Mouse (Mus musculus) hindbrain, embryonic 11.5 days (tissue): ENCODE results near the gene Shld1. TPM values are rescaled to one million over a fixed set of nuclear protein-coding genes. Genes with fewer than 3 reads are reported as not detected.
A peak's percentile ranks its signal among the peaks of the same experiment; 100 is the strongest.

Source experiments
- ATAC-seq: fragments of 200-750 bp; cut with Nextera tagmentation; 2 replicates; pipeline ENCODE4 v1.8.0; 2017; ENCODE audit warnings: mild to moderate bottlenecking, moderate TSS enrichment, moderate library complexity; ENCODE audit not compliant: low FRiP score
- DNase-seq: peaks from one replicate; pipeline ENCODE4 v3.0.0-alpha.2; 2015; ENCODE audit warnings: low spot score
- H3K27ac ChIP-seq: fragments of 300-500 bp; sonication (generic); 2 replicates; pipeline ENCODE4 v1.5.1; 2014; ENCODE audit warnings: mild to moderate bottlenecking, low read depth, low read length
- H3K27me3 ChIP-seq: fragments of 300-500 bp; sonication (generic); 2 replicates; pipeline ENCODE4 v1.6.1; 2014; ENCODE audit warnings: mild to moderate bottlenecking, low read length, moderate library complexity, mixed read lengths; ENCODE audit not compliant: control insufficient read depth, insufficient read depth
- H3K36me3 ChIP-seq: fragments of 300-500 bp; sonication (generic); 2 replicates; pipeline ENCODE4 v1.6.1; 2014; ENCODE audit warnings: mild to moderate bottlenecking, low read length, moderate library complexity, mixed read lengths; ENCODE audit not compliant: control insufficient read depth, insufficient read depth
- H3K4me1 ChIP-seq: fragments of 300-500 bp; sonication (generic); replicated peaks from 2 replicates; pipeline ENCODE4 v1.6.1; 2014; ENCODE audit warnings: low read length, mixed read lengths; ENCODE audit not compliant: control insufficient read depth, insufficient read depth
- H3K4me2 ChIP-seq: fragments of 300-500 bp; sonication (generic); replicated peaks from 2 replicates; pipeline ENCODE4 v1.6.1; 2014; ENCODE audit warnings: mild to moderate bottlenecking, low read depth, low read length
- H3K4me3 ChIP-seq: fragments of 300-500 bp; sonication (generic); 2 replicates; pipeline ENCODE4 v1.5.1; 2014; ENCODE audit warnings: low read depth, low read length
- H3K9ac ChIP-seq: fragments of 300-500 bp; sonication (generic); 2 replicates; pipeline ENCODE4 v1.6.1; 2014; ENCODE audit warnings: low read depth, low read length
- H3K9me3 ChIP-seq: fragments of 300-500 bp; sonication (generic); 2 replicates; pipeline ENCODE4 v1.6.1; 2016; ENCODE audit warnings: low read length; ENCODE audit not compliant: control insufficient read depth
- WGBS: fragments of 180-500 bp; shearing (Covaris S2); extraction: QIAGEN DNeasy Blood & Tissue Kit; methylation state at CpG from one replicate; pipeline ENCODE4 v1.1.7; 2014; 5-methylcytosine and 5-hydroxymethylcytosine counted together
- polyA plus RNA-seq: library from polyadenylated mRNA; unstranded; fragments of >200 nt; fragmentation: Nextera tagmentation; extraction: Ambion mirVana; gene quantifications from 2 replicates; pipeline ENCODE4 v1.2.1, GENCODE M21; 2014

Gene Shld1
- polyA plus RNA-seq, 1 experiment from 2014 or later = 20.0 TPM

DNA sequence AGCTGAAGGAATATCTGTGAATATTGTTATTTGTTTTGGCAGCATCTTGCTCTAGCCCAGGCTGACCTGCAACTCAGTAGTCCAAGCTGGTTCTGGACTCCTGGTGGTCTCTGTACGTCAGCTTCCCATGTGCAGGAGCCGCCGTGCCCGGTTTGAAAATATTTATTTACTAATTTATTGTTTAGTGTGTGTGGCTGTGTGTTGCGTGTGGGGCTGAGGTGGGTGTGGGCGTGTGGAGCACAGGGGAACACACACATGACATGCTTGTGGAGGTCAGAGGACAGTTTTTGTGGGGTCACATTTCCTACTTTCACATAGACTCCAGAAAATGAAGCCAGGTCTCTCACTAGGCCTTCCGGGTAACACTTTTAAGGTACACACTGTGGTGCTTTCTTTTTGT is 37.8 kb downstream of the Shld1 start:
- H3K9ac ChIP-seq = no peak overlapping the region
- DNase-seq (no peak), ATAC-seq (peak; percentile 46; the same call in 1 of the 2 replicates)
- H3K36me3 ChIP-seq = no peaks in the 10 kb centered on the region
- peak overlapping the region; percentile 64; the same call in 1 of the 2 replicates for H3K27ac ChIP-seq
- no peaks in the 10 kb centered on the region for H3K4me1 ChIP-seq
- H3K9me3 ChIP-seq = no peaks in the 10 kb centered on the region
- H3K27me3 ChIP-seq = no peaks in the 10 kb centered on the region
- WGBS = 90% methylated on average over 7 of the region's 7 CpGs
- no peak overlapping the region for H3K4me2 ChIP-seq
- H3K4me3 ChIP-seq = no peak overlapping the region

DNA sequence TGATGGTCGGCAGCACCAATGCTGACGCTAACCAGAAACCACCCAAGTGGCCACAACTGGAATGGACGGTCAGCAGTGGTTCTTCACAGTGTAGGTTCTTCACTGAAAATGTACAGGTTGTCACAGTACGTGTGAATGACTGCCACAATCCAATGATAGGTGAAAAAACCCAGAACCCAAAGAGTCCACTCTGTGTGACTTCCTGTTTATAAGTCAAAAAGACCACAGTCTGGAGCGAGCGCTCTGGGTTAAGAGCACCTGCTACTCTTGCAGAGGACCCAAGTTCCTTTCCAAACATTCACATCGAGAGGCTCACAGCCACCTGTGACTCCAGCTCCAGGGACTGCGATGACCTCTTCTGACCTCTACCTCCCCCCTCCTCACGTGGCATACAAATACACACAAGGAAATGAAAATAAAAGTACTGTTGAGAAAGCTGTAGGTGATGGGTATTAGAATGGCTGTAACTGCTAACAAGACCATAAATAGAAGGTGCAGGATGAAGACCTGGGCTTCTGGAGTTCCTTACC is 38.7 kb downstream of the Shld1 start:
- no peaks in the 10 kb centered on the region for H3K36me3 ChIP-seq
- ATAC-seq (no peak), DNase-seq (no peak)
- no peak overlapping the region for H3K4me2 ChIP-seq
- H3K9me3 ChIP-seq = no peaks in the 10 kb centered on the region
- H3K9ac ChIP-seq = no peak overlapping the region
- no peaks in the 10 kb centered on the region for H3K27me3 ChIP-seq
- H3K27ac ChIP-seq = no peak overlapping the region
- H3K4me1 ChIP-seq = no peaks in the 10 kb centered on the region
- 87% methylated on average over 9 of the region's 9 CpGs for WGBS
- H3K4me3 ChIP-seq = no peak overlapping the region

DNA sequence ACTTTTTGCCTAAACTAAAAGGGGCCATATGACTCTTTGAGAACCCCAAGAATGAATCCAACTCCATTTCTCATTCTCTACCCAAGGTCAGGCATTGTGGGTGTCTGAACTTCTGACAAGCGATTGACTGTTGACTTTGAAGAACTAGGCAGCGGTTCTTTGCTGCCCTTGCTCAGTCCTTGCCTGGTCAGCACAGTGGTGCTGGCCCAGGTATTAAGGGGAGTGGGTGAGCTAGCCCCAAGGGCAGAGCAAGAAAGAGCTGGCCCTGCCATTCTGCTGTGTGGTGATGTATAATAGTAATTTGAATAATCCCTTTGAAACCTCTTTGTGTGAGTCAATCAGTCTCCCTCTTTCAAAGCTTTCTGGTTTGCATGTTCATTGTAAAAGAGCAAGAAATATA is 39.4 kb downstream of the Shld1 start:
- no peak overlapping the region for H3K9ac ChIP-seq
- H3K27ac ChIP-seq = no peak overlapping the region
- H3K4me3 ChIP-seq = no peak overlapping the region
- H3K27me3 ChIP-seq = no peaks in the 10 kb centered on the region
- H3K36me3 ChIP-seq = no peaks in the 10 kb centered on the region
- no peak overlapping the region for H3K4me2 ChIP-seq
- DNase-seq (no peak), ATAC-seq (no peak)
- WGBS = 81% methylated on average over 2 of the region's 2 CpGs
- no peaks in the 10 kb centered on the region for H3K9me3 ChIP-seq
- no peaks in the 10 kb centered on the region for H3K4me1 ChIP-seq

DNA sequence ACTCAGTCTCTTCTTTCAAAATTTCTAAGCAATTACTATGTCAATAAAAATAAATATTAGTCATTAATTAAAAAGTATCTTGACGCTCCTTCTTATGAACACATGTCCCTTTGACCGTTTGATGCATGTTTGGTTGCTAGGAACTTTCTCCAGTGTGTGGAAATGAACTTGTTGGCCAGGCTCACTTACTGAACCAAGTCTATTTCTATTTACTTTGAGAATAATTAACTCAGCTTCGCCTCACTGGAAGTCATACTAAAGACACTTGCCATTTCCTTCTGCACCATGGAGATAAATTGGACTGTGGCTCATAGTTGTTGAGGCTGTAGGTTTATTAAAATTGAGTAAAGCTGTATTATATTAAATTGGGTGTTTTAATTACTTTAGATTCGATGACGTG is 46.2 kb downstream of the Shld1 start:
- WGBS = 94% methylated on average over 5 of the region's 5 CpGs
- ATAC-seq = no peak

DNA sequence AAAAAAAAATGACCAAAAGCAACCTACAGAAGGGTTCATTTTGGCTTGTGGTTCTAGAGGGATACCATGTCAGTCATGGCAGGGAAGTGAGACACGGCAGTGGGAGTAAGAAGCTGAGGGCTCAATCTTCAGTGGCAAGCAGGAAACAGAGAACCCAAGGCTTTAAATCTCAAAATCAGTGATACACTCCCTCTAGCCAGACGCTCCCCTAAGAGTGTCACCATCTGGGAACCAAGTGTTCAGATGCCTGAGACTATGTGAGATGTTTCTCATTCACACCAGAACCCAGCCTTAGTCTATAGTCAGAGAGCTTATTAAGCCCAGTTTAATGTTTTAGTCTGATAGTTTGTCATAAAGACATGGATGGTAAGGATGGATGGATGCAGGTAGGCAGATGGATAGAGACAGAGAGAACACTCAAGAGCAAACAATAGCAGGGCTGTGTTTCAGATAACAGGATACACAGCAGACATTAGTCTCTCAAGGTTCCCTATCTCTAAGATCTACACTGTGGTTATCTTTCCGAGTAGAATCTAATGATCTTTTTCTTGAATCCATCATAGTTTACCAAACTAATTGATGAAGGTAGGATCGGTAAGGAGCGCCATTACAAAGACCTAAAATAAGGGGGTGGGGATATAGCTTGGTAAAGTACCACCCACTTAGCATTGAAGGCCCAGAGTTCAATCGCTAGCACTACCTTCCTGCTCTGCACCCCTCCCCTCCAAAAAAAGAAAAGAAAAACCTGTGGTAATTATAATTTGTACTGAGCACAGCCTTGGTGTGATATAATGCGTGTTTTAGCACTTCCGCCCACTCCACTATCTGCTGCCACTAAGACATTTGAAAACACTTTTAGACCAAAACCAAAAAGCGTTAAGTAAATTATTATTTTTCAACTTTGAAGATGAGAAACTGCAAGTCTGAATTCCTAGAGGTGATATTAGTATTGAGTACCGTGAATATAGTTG is 47.2 kb downstream of the Shld1 start:
- no peaks in the 10 kb centered on the region for H3K27me3 ChIP-seq
- ATAC-seq (no peak), DNase-seq (no peak)
- H3K4me1 ChIP-seq = no peaks in the 10 kb centered on the region
- no peaks in the 10 kb centered on the region for H3K36me3 ChIP-seq
- H3K9ac ChIP-seq = no peak overlapping the region
- no peak overlapping the region for H3K27ac ChIP-seq
- H3K9me3 ChIP-seq = no peaks in the 10 kb centered on the region
- 93% methylated on average over 10 of the region's 10 CpGs for WGBS
- H3K4me3 ChIP-seq = no peak overlapping the region
- no peak overlapping the region for H3K4me2 ChIP-seq

More for the DNA sequence above, 46.2 kb downstream of the Shld1 start:
- Histone ChIP-seq H3K4me1 (no peaks in the 10 kb centered on the region), H3K9ac (no peak overlapping the region), H3K27me3 (no peaks in the 10 kb centered on the region), H3K9me3 (no peaks in the 10 kb centered on the region), H3K4me2 (no peak overlapping the region), H3K27ac (no peak overlapping the region), H3K4me3 (no peak overlapping the region), H3K36me3 (no peaks in the 10 kb centered on the region)
- DNase-seq = no peak

DNA sequence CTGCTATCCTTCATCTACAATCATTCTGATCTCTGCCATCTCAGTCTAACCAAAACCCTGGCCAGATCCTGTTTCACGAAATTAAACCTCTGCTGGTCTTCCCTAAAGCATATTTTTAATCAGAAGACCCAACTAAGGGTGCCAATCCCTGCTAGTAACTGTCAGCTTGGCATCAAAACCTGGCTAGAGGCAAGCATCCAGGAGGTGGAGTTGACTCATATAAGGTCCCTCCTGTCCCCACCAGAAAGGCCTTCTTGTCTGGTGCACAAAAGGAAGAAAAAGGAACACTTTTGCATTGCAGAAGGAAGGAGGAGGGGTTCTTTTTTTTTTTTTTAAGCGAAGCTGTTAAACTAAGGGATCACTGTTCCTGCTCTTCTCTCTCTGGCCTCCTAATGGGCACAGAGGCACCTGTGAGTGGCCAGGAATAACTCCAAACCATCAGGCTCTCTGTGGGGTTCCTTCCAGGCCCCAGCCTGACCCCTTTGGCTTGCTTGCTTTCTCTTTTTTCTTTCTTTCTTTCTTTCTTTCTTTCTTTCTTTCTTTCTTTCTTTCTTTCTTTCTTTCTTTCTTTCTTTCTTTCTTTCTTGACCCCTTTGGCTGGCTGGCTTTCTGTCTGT is 52.2 kb downstream of the Shld1 start:
- ATAC-seq (no peak), DNase-seq (no peak)
- Histone ChIP-seq H3K4me1 (no peaks in the 10 kb centered on the region), H3K27me3 (no peaks in the 10 kb centered on the region), H3K27ac (no peak overlapping the region), H3K9me3 (no peaks in the 10 kb centered on the region), H3K4me2 (no peak overlapping the region), H3K36me3 (no peaks in the 10 kb centered on the region), H3K9ac (no peak overlapping the region), H3K4me3 (no peak overlapping the region)
- WGBS = 55% methylated on average over 2 of the region's 2 CpGs

DNA sequence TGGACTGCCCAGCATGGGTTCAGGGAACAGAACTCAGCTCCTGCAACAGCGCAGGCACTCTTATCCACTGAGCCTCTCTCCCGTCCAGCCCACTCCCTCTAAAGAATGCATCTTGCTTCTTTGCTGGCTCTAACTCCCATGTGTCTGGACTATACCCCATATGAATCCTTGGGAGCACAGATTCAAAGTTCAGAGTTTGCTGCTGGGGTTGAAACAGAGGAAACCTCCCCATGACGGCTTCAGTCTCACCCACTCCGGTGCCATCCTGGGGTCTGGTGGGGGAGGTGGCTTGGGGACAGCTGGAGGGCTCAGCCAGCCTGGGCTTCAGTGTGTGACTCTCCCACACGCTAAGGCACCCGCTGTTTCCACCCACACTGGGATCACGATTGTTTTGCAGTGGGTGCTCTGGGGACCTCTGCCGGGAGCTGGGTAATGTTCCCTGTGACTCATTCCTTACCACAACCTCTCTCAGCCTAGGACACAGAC is 55.2 kb downstream of the Shld1 start:
- no peaks in the 10 kb centered on the region for H3K36me3 ChIP-seq
- H3K27me3 ChIP-seq = no peaks in the 10 kb centered on the region
- no peaks in the 10 kb centered on the region for H3K4me1 ChIP-seq
- ATAC-seq = peak; percentile 60
- peak; percentile 14 for DNase-seq
- no peak overlapping the region for H3K4me2 ChIP-seq
- no peak overlapping the region for H3K27ac ChIP-seq
- no peaks in the 10 kb centered on the region for H3K9me3 ChIP-seq
- H3K9ac ChIP-seq = no peak overlapping the region
- 45% methylated on average over 8 of the region's 8 CpGs for WGBS
- H3K4me3 ChIP-seq = no peak overlapping the region

DNA sequence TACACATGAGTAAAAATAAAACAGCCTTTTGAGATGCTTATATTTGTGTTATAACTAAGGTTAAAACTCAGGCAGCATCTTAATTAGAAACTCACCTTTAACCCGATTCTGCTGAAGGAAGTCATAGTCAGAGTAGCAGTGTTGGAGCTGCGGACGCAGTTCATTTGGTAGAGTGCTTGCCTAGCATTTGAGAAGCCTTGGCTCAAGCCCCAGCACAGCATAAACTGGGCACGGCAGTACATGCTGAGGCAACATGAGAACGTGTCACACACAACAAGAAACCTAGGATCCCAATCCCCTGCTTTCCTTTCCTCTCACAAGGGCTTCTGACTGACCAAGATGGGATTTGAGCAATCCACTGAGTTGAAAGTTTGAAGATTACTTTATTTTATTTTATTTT is 58.1 kb downstream of the Shld1 start:
- H3K4me2 ChIP-seq = no peak overlapping the region
- no peaks in the 10 kb centered on the region for H3K9me3 ChIP-seq
- no peak for ATAC-seq
- no peak overlapping the region for H3K9ac ChIP-seq
- no peak overlapping the region for H3K4me3 ChIP-seq
- H3K36me3 ChIP-seq = no peaks in the 10 kb centered on the region
- WGBS = 90% methylated on average over 5 of the region's 5 CpGs
- no peak overlapping the region for H3K27ac ChIP-seq
- H3K4me1 ChIP-seq = no peaks in the 10 kb centered on the region
- no peaks in the 10 kb centered on the region for H3K27me3 ChIP-seq
- no peak for DNase-seq
